Mouse (Mus musculus) brain, embryonic 14.5 days (tissue): ENCODE measurements around the gene Bhlhe41. TPM values are rescaled to one million over a fixed set of nuclear protein-coding genes. Genes with fewer than 3 reads are reported as not detected.

Experiments used
- DNase-seq: peaks from one replicate; pipeline ENCODE4 v3.0.0-alpha.2; 2011; ENCODE audit warnings: low read depth
- CTCF ChIP-seq: fragments of 200-500 bp; IDR thresholded peaks from 2 replicates; pipeline ENCODE4 v1.5.1; 2012; ENCODE audit warnings: inconsistent platforms, mild to moderate bottlenecking, moderate library complexity, borderline replicate concordance; ENCODE audit not compliant: insufficient read depth, insufficient read length; ENCODE audit errors: extremely low read depth
- POLR2A ChIP-seq: fragments of 200-500 bp; IDR thresholded peaks from 2 replicates; pipeline ENCODE4 v1.6.1; 2012; ENCODE audit warnings: mild to moderate bottlenecking, inconsistent platforms, borderline replicate concordance; ENCODE audit not compliant: poor library complexity, insufficient read depth, insufficient read length, severe bottlenecking; ENCODE audit errors: extremely low read depth
- polyA plus RNA-seq: library from polyadenylated mRNA; depleted of rRNA; stranded (reverse); fragments of >200 nt; gene quantifications from 2 replicates; pipeline ENCODE4 v1.2.3, GENCODE M21; 2012

Bhlhe41 gene
- polyA plus RNA-seq, 1 experiment: 3.1 TPM

DNA sequence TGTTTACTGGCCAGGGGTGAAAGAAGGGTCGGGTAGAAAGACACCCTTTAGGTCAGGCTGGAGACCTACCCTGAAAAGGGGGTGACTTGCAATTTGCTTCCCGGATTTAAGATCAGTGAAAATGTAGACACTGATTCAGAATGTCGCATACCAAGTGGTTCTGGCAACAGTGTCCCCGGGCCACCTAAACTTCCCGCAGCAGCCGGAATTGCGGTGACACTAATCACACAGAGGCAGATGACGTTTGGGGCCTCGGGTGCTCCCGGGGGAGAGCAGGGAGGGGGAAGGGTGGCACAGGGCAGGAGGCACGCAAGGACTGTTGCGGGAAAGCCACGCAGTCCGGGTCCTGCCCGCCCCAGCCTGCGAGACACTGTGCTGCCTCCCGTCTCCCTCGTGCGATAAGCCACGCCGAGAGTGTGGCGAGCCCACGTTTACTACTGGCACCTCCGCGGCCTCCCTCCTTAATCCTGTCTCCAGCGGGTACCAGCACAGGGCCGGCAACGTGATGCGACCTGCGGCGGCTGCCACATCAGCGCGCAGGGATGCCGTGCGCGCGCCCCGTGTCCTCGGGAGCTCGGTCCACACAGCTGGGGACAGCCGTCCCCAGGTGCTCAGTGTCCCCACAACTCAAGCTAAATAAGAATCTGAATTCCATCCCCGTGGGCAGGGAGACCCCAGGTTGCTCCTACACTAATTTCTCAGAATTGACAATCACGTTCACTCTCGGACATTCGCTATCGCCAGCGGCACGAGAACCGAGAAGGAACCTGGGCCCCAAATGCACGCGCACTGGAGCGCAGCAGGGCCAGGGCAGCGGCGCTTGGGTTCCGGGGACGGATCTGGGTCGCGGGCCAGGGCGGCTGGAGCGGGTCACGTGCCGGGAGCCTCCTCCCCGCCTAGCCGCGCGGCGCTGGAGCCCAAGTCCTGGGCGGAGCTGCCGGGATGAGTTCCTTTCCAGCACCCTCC, 811 bp upstream of the Bhlhe41 start:
- TF ChIP-seq POLR2A: no peak
- no peak for TF ChIP-seq CTCF
- peak; percentile 82 for DNase-seq

DNA sequence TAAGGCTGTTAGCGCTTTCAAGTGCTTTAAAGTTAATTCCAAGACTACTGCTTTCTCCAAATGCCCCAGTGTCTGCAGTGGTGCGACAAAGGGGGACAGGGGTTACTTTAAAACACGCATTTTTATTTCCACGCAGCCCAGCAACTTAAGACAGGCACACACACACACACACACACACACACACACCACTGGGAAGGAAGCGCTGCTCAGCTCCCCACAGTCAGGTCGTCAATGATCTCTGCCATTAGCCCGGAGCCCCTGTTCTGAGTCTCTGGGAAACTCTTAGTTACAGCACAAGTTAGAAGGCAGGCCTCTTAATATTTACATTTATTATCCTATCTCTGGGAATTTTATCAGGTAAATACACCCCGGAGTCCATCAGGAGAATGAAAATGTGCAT, 1.2 kb downstream of the Bhlhe41 start:
- DNase-seq: no peak
- no peak for TF ChIP-seq CTCF
- TF ChIP-seq POLR2A: no peak

DNA sequence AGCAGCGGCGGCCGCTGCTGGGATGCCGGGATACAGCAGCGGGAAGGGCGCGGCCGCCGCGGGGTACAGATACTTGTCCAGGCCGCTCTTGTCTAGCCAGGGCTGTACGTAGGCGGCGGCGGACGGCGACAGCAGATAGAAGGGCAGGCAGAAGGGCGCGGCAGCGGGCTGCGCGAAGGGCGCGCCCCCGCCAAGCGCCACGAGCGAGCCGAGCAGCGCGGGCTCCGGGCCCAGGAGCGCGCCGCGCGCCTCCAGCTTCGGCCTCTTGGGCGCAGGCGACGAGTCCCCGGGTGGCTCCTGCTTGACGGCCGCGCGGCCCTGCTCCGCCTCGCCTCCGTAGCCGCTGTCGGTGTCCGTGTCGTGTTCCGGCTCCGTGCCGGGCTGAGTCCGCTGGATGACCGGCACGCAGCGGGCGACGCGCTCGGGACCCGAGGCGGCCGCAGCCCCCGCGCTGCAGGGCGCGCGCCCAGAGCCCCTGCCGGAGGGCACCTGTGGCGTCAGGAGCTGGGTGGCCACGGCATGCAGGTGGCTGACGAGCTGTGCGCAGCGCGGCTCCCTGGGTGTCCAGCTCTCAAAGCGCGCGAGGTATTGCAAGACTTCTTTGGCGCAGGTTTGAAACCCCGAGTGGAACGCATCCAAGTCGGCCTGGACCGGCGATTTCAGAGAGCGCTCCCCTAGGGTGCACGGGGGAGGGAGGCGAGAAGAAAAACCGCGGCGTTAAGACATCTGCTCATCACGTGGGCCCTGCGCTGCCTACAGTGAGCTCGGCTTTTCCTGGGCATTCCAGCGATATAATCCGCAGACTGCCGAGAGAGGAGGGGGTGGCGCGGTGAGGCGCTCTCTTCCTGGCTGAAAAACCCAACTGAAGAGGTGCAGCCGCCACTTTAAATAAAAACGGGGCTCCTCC, 2.0 kb downstream of the Bhlhe41 start:
- DNase-seq: peak; percentile 88
- TF ChIP-seq CTCF (no peak), POLR2A (no peak)

DNA sequence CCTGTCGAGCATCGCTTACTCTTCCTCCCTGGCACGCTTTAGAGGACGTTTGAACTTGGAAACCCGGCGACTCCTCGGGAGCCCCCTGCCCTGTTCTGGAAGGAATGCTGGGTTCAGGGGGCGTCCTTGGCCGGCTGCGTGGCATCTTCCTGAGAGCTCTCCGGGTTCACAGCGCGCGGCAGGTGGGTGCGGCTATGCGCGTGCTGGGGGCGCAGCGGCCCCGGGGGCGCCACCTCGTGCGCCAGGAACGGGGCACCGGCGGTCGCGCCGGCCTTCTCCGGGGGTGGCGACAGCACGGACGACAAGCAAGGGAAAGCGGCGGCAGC, 2.7 kb downstream of the Bhlhe41 start:
- TF ChIP-seq CTCF (no peak), POLR2A (no peak)
- DNase-seq: no peak

DNA sequence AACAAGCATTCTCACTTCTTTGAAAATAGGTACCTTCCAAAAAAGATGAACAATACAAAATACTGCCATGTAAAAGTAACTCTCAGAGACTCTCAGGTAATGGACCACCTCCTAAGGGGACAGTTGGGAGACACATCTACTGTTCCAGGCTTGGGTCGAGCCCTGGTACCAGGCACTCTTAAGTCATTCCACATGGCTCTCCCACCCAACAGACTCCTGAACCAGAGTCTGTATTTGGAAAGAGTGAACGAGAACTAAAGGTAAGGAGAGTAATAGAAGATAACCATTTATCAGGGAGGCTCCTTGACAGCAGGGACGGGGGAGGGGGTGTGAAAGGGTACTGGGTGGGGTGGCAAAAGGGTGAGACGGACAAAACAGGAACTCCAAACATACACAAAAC, 3.0 kb downstream of the Bhlhe41 start:
- peak; percentile 11 for DNase-seq
- TF ChIP-seq POLR2A (no peak), CTCF (no peak)

DNA sequence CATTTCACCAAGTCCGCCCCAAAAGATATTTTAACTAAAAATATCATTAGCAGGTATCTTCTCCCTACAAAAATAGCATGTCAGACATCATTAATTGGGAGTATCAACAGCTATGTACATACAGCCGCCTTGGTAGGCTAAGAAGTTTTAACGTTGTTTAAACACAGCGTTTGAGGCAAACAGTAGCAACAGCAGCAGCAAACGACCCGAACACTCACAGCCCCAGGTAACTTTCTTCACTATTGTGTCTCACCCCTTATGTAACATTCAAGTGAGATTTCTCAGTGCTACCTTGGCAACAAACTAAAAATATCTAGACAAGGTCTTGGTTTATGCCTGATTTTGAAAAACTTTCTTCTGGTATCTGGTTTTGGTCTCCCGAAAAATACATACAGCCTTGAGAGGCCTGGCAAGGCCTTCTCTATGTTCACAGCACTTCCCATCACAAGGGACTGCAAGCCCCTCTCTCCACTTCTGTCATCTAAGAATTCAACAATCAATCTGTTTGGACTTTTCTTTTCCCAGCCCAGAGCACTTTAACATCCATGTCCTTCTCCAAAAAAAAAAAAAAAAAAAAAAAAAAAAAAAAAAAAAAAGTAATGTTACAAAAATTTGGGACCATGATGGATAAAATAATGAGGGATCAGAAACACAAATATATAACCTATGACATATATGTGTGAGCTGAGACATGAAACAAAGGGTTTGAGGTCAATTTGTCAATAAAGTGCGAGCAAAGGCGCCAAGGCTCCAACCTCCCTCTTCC, 3.7 kb downstream of the Bhlhe41 start:
- no peak for DNase-seq
- TF ChIP-seq CTCF (no peak), POLR2A (no peak)

DNA sequence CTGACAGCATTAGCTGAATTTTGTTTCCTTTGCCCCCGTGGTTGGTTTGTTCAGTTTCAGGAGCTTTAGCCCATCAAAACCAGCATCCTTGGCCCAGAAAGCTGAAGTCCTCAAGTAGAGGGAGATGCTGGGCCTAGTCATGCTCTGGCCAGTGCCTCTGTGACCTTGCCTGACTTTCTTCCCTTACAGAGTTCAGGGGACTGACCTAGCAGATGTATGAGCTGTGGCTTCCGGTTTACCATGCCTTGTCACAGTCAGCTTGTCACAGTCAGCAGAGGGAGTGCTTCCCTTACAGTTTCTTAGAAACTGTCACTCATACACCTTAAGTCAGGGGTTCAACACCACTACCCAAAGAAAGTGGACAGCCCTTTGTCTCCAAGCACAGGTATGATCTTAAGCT, 5.0 kb downstream of the Bhlhe41 start:
- TF ChIP-seq CTCF (no peak), POLR2A (no peak)
- no peak for DNase-seq

DNA sequence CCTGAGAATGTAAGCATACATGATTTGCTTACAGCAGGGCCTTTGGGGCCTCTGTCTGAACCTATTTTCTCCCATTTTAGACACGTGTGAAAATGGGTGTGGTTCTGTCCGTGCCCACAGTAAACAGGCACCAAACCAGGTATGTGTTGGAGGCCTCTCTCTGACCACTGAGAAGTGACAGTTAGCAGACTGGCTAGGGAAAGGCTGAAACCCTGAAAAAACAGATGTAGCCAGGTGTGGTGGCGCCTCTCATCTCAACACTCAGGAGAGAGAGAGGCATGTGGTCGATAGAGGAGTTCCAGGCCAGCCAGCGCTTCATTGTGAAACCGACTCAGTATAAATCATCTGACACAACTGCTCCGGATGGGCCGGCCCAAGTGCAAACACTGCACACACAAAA, 6.9 kb downstream of the Bhlhe41 start:
- TF ChIP-seq POLR2A (no peak), CTCF (no peak)
- no peak for DNase-seq

DNA sequence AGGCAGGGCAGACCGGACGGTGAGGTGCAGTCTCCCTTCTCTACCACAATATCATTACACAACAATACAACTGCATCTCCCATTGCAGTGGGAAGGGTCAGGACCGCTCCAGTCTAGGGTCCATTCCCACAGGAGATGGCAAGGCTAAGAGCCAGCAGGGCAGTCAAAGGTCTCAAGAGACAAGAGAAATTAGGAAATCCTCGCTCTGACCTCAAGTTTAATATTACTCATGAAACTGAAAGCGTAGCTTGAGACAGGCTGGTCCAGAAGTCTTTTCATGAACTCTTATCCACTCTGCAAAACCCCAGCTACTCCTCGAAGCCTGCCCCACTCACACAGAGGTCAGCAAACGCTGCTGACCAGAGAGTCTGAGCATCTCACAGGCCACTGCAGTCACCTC, 7.9 kb downstream of the Bhlhe41 start:
- TF ChIP-seq POLR2A (no peak), CTCF (no peak)
- DNase-seq: no peak

DNA sequence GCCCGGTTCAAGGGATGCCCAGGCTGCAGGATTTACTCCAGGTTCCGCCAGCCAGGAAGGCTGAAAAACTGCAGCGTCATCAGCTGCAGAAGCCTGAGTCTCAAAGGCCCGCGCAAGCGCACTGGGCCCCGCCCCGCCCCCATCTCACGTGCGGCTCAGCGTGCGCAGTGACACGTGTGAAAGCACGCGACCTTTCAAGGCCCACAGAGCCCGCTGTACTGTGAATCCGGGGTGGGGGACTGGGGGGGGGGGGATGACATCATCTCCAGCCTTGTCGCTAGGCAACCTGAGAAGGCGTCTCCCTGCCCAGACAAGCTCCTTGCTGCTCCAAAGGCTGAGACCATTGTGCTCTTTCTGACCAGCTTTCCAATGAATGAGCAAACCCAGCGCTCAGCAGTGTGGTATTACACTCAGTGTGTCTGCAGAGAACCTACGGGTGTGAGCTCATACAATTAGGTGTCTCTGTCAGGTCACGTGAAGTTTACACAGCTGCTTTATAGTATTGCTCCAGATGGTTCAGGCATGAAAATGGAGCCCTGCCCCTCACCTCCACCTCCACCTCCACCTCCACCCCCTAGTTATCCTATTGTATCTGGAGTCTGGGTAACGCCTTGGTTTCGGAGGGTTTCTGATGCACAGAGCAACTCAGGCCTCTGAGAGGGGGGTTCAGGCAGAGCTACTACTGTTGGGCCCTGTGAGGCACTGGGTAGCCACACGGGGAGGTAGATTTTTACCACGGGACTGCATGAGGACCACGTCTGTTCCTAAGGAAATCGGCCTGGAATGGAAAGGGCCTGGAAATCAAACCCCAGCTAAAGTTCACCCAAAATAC, 9.4 kb downstream of the Bhlhe41 start:
- peak; percentile 99 for DNase-seq
- no peak for TF ChIP-seq CTCF
- TF ChIP-seq POLR2A: no peak

DNA sequence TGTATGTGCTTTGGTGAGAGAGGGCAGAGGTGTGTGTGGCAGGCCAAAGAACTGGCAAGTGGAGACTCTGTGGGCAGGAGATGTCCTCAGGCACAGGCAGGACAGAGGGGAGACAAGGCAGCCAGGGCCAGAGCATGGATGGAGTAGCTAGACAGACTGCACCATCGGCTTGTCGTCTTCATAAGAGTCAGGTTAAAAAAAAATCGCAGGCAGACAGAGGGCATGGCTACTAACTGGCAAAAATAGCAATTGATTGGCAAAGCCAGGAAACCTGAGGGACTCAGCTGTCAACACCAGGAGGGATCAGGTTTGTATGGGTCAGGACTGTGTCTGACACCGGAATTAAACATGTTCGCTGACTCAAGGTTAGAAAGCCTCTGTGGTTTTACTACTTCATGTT, 10.6 kb downstream of the Bhlhe41 start:
- DNase-seq: no peak
- TF ChIP-seq CTCF: no peak
- TF ChIP-seq POLR2A: no peak
